ENCODE assay signal across 10 mouse cellular contexts in genomic region chr1:183378321-183378941, GRCm38 (mm10). TPM values are rescaled to one million over a fixed set of nuclear protein-coding genes. Genes with fewer than 3 reads are reported as not detected.
A peak's percentile ranks its signal among the peaks of the same experiment; 100 is the strongest.
DNase-seq lines count a peak whose midpoint lies in the region; ATAC-seq and TF ChIP-seq lines count a peak whose summit lies in the region.
"Had no signal": no experiment of that assay in that cellular context is flagged by ENCODE, and none has a peak within 500 bp of the region (broad histone marks: within the 10 kb centered on the region; RNA-seq: fewer than 3 reads in every experiment).

No protein-coding gene starts in this region.

- H3K4me3 ChIP-seq in heart, embryonic 14.5 days (ENCODE audit: control insufficient read depth in 1 of 2, insufficient read depth in 1 of 2, low read depth in 1 of 2, low read length in 2 of 2): no peak overlapping the region
- no peak overlapping the region for H3K4me3 ChIP-seq in lung, embryonic 14.5 days (ENCODE audit: low read depth, low read length)
- no peak overlapping the region for H3K4me3 ChIP-seq in forebrain, postnatal 0 days (ENCODE audit: low read depth, low read length)

- 0 out of 2 replicates have a peak, but pooled peaks cover 1% of the 10 kb centered on the region for H3K27me3 ChIP-seq in heart, embryonic 14.5 days (ENCODE audit: control insufficient read depth, insufficient read depth, low read length)
- H3K27me3 ChIP-seq in lung, embryonic 14.5 days (ENCODE audit: insufficient read depth, low read length): no peaks in the 10 kb centered on the region
- peaks cover 10% of the 10 kb centered on the region for H3K27me3 ChIP-seq in forebrain, postnatal 0 days (ENCODE audit: insufficient read depth, low read length)

- 56% methylated on average over 10 of the region's 10 CpGs for WGBS in heart, embryonic 14.5 days
- 76% methylated on average over 10 of the region's 10 CpGs for WGBS in lung, embryonic 14.5 days
- 88% methylated on average over 10 of the region's 10 CpGs for WGBS in forebrain, postnatal 0 days

- H3K4me1 ChIP-seq in heart, embryonic 14.5 days (ENCODE audit: control insufficient read depth in 2 of 2, insufficient read depth in 2 of 2, low read length in 2 of 2): no peaks in the 10 kb centered on the region
- H3K4me1 ChIP-seq in lung, embryonic 14.5 days (ENCODE audit: insufficient read depth): no peaks in the 10 kb centered on the region
- no peaks in the 10 kb centered on the region for H3K4me1 ChIP-seq in forebrain, postnatal 0 days (ENCODE audit: insufficient read depth)

- H3K36me3 ChIP-seq in heart, embryonic 14.5 days (ENCODE audit: control insufficient read depth, insufficient read depth, low read length): no peaks in the 10 kb centered on the region
- H3K36me3 ChIP-seq in lung, embryonic 14.5 days (ENCODE audit: insufficient read depth): no peaks in the 10 kb centered on the region
- H3K36me3 ChIP-seq in forebrain, postnatal 0 days (ENCODE audit: insufficient read depth): no peaks in the 10 kb centered on the region

- H3K9ac ChIP-seq in heart, embryonic 14.5 days (ENCODE audit: low read length): no peak overlapping the region
- H3K9ac ChIP-seq in lung, embryonic 14.5 days: no peak overlapping the region
- H3K9ac ChIP-seq in forebrain, postnatal 0 days: no peak overlapping the region

- no peak for TF ChIP-seq CTCF in lung, embryonic 14.5 days (IDR thresholded peaks at IDR 0.05; ENCODE audit: low read depth)
- TF ChIP-seq CTCF in forebrain, postnatal 0 days (IDR thresholded peaks at IDR 0.05; ENCODE audit: low read depth): no peak

- peak; percentile 21 for DNase-seq in adrenal gland, adult 2 months
- no peak for DNase-seq in adrenal gland, adult 8-10 months
- peak; percentile 67 for DNase-seq in 3T3-L1 (ENCODE audit: low read depth, low spot score)
- peak; percentile 6 for DNase-seq in lung, embryonic 14.5 days
- DNase-seq in layer of hippocampus, adult 8-10 months (ENCODE audit: low spot score in 2 of 2): no peak
- no peak for DNase-seq in spleen, adult 18-20 months
- no peak for DNase-seq in forebrain, postnatal 0 days
- DNase-seq: thymus, adult 2 months had no signal

- 0 out of 2 replicates have a peak, but pooled peaks have one; percentile 43 for ATAC-seq in heart, embryonic 14.5 days (ENCODE audit: insufficient number of reproducible peaks, insufficient read depth, low FRiP score, low read depth)
- no peak for ATAC-seq in lung, embryonic 14.5 days (ENCODE audit: insufficient read depth)
- no peak for ATAC-seq in forebrain, postnatal 0 days

- H3K9me3 ChIP-seq in heart, embryonic 14.5 days (ENCODE audit: control insufficient read depth, low read length): peaks cover 6% of the 10 kb centered on the region
- H3K9me3 ChIP-seq in lung, embryonic 14.5 days (ENCODE audit: low read depth, low read length): no peaks in the 10 kb centered on the region
- H3K9me3 ChIP-seq in forebrain, postnatal 0 days (ENCODE audit: low read length): no peaks in the 10 kb centered on the region

- H3K4me2 ChIP-seq in heart, embryonic 14.5 days (ENCODE audit: low read length): no peak overlapping the region
- H3K4me2 ChIP-seq in lung, embryonic 14.5 days: no peak overlapping the region
- no peak overlapping the region for H3K4me2 ChIP-seq in forebrain, postnatal 0 days (ENCODE audit: low read depth)

- H3K27ac ChIP-seq in heart, embryonic 14.5 days (replicated peaks in 1 of 2; ENCODE audit: control insufficient read depth in 1 of 2, insufficient read depth in 1 of 2, low read depth in 2 of 2, low read length in 2 of 2): peak overlapping the region in 1 of 2 experiments; percentile 57; a peak in 3 of 4 replicates
- no peak overlapping the region for H3K27ac ChIP-seq in lung, embryonic 14.5 days (ENCODE audit: low read depth)
- no peak overlapping the region for H3K27ac ChIP-seq in forebrain, postnatal 0 days (ENCODE audit: low read depth, low read length)

RNA-seq across cellular contexts. Expression of gene Mia3, which starts 9.1 kb away (rescaled TPM):
- 100 to 1,000 TPM; 180 to 197 TPM for total RNA-seq in adrenal gland, adult 2 months (2021)
- polyA plus RNA-seq in adrenal gland, adult 2 months (2012; rRNA removed): 53.0 and 63.5 TPM in 2 replicates
- total RNA-seq in adrenal gland, adult 8-10 months (2022): 100 to 1,000 TPM; 195 to 246 (median 224) TPM
- 71.9 and 76.2 TPM in 2 replicates for polyA plus RNA-seq in heart, embryonic 14.5 days (2014; fragmentation: Nextera tagmentation; extraction: Ambion mirVana)
- polyA plus RNA-seq in lung, embryonic 14.5 days (2014; fragmentation: Nextera tagmentation; extraction: Ambion mirVana): 105 and 108 TPM in 2 replicates
- 100 to 1,000 TPM; 209 to 231 (median 215) TPM for total RNA-seq in layer of hippocampus, adult 8-10 months (2022)
- 124 and 131 TPM in 2 replicates for total RNA-seq in forebrain, postnatal 0 days (2014; rRNA removed)
- 62.8 and 87.3 TPM in 2 replicates for polyA plus RNA-seq in forebrain, postnatal 0 days (2015; fragmentation: Nextera tagmentation; extraction: Ambion mirVana)

RNA-seq across cellular contexts. Expression of gene Taf1a, which starts 10.3 kb away (rescaled TPM):
- 10 to 100 TPM; 18.3 to 18.6 TPM for total RNA-seq in adrenal gland, adult 2 months (2021)
- polyA plus RNA-seq in adrenal gland, adult 2 months (2012; rRNA removed): 3.1 TPM in 2 replicates
- total RNA-seq in adrenal gland, adult 8-10 months (2022): 10 to 100 TPM; 19.3 to 41.6 (median 26.6) TPM
- polyA plus RNA-seq in heart, embryonic 14.5 days (2014; fragmentation: Nextera tagmentation; extraction: Ambion mirVana): 15.1 TPM in 2 replicates
- polyA plus RNA-seq in lung, embryonic 14.5 days (2014; fragmentation: Nextera tagmentation; extraction: Ambion mirVana): 20.5 and 21.6 TPM in 2 replicates
- 10 to 100 TPM; 19.4 to 22.6 (median 20.0) TPM for total RNA-seq in layer of hippocampus, adult 8-10 months (2022)
- 17.8 and 19.1 TPM in 2 replicates for total RNA-seq in forebrain, postnatal 0 days (2014; rRNA removed)
- polyA plus RNA-seq in forebrain, postnatal 0 days (2015; fragmentation: Nextera tagmentation; extraction: Ambion mirVana): 9.8 and 11.7 TPM in 2 replicates

RNA-seq across cellular contexts. Expression of gene Hhipl2, which starts 39.6 kb away (rescaled TPM):
- not detected for total RNA-seq in adrenal gland, adult 2 months (2021)
- 0.11 and 0.15 TPM in 2 replicates for polyA plus RNA-seq in adrenal gland, adult 2 months (2012; rRNA removed)
- total RNA-seq in adrenal gland, adult 8-10 months (2022): not detected
- polyA plus RNA-seq in heart, embryonic 14.5 days (2014; fragmentation: Nextera tagmentation; extraction: Ambion mirVana): 0.11 TPM in 1 of 2 replicates, not detected in the other
- polyA plus RNA-seq in lung, embryonic 14.5 days (2014; fragmentation: Nextera tagmentation; extraction: Ambion mirVana): 0.14 TPM in 1 of 2 replicates, not detected in the other
- 1 to 10 TPM in 1 of 4 experiments, under 1 TPM in 3; 0.16 to 1.2 (median 0.32) TPM for total RNA-seq in layer of hippocampus, adult 8-10 months (2022)
- 0.33 and 0.46 TPM in 2 replicates for total RNA-seq in forebrain, postnatal 0 days (2014; rRNA removed)
- 0.07 TPM in 1 of 2 replicates, not detected in the other for polyA plus RNA-seq in forebrain, postnatal 0 days (2015; fragmentation: Nextera tagmentation; extraction: Ambion mirVana)
- total RNA-seq: layer of hippocampus, postnatal 10 days had no signal

Comparison
In these comparisons a context has a peak if more than half of its experiments do, and no peak if none do; other contexts are left out.
1. DNase-seq: peak in adrenal gland, adult 2 months (single experiment), 3T3-L1 (single experiment) and lung, embryonic 14.5 days (single experiment); none in adrenal gland, adult 8-10 months (single experiment), layer of hippocampus, adult 8-10 months (0 of 2), spleen, adult 18-20 months (0 of 2) and forebrain, postnatal 0 days (single experiment).